Mouse (Mus musculus) kidney, postnatal 0 days (tissue): Measurements from ENCODE around the gene Dnph1. TPM values are rescaled to one million over a fixed set of nuclear protein-coding genes. Genes with fewer than 3 reads are reported as not detected.

Experiments used
- ATAC-seq: fragments of 200-750 bp; cut with Nextera tagmentation; replicated peaks from 2 replicates; pipeline ENCODE4 v1.8.0; 2017; ENCODE audit warnings: low read depth, moderate number of reproducible peaks, moderate TSS enrichment, moderate library complexity; ENCODE audit not compliant: low FRiP score
- DNase-seq: peaks from one replicate; pipeline ENCODE4 v3.0.0-alpha.2; 2016; ENCODE audit warnings: low spot score
- H3K27ac ChIP-seq: fragments of 300-500 bp; sonication (generic); 2 replicates; pipeline ENCODE4 v1.5.1; 2014; ENCODE audit warnings: mild to moderate bottlenecking
- H3K27me3 ChIP-seq: fragments of 300-500 bp; sonication (generic); 2 replicates; pipeline ENCODE4 v1.6.1; 2014; ENCODE audit warnings: low read length, mixed read lengths; ENCODE audit not compliant: insufficient read depth
- H3K36me3 ChIP-seq: fragments of 300-500 bp; sonication (generic); 2 replicates; pipeline ENCODE4 v1.6.1; 2014; ENCODE audit warnings: low read length, mixed read lengths; ENCODE audit not compliant: insufficient read depth
- H3K4me1 ChIP-seq: fragments of 300-500 bp; sonication (generic); replicated peaks from 2 replicates; pipeline ENCODE4 v1.6.1; 2014; ENCODE audit warnings: antibody characterized with exemption, low read length, mixed read lengths; ENCODE audit not compliant: insufficient read depth
- H3K4me2 ChIP-seq: fragments of 300-500 bp; sonication (generic); 2 replicates; pipeline ENCODE4 v1.6.1; 2014; ENCODE audit warnings: mild to moderate bottlenecking, low read length, moderate library complexity, mixed read lengths
- H3K4me3 ChIP-seq: fragments of 300-500 bp; sonication (generic); replicated peaks from 2 replicates; pipeline ENCODE4 v1.5.1; 2014; ENCODE audit warnings: low read depth, low read length
- H3K9ac ChIP-seq: fragments of 300-500 bp; sonication (generic); 2 replicates; pipeline ENCODE4 v1.6.1; 2014; ENCODE audit warnings: low read depth, low read length
- H3K9me3 ChIP-seq: fragments of 300-500 bp; sonication (generic); replicated peaks from 2 replicates; pipeline ENCODE4 v1.6.1; 2016; ENCODE audit warnings: low read length, inconsistent platforms, mixed read lengths
- CTCF ChIP-seq: IDR thresholded peaks from 2 replicates; pipeline ENCODE4 v1.5.1; 2016; ENCODE audit warnings: antibody characterized with exemption, low read depth, mild to moderate bottlenecking, moderate library complexity
- WGBS: fragments of 180-500 bp; shearing (Covaris S2); extraction: QIAGEN DNeasy Blood & Tissue Kit; methylation state at CpG from one replicate; pipeline ENCODE4 v1.1.7; 2014; 5-methylcytosine and 5-hydroxymethylcytosine counted together
- polyA plus RNA-seq: library from polyadenylated mRNA; unstranded; fragments of >200 nt; fragmentation: Nextera tagmentation; extraction: Ambion mirVana; gene quantifications from 2 replicates; pipeline ENCODE4 v1.2.1, GENCODE M21; 2015

Dnph1 gene
- polyA plus RNA-seq, 1 experiment from 2014 or later, result 31.8 TPM

- Histone ChIP-seq H3K27me3 (no peaks in the 10 kb centered on the region), H3K4me3 (no peak overlapping the region), H3K9ac (no peak overlapping the region), H3K4me1 (peaks cover 12% of the 10 kb centered on the region; the same call in 1 of the 2 replicates), H3K27ac (no peak overlapping the region), H3K4me2 (no peak overlapping the region), H3K36me3 (peaks cover 39% of the 10 kb centered on the region), H3K9me3 (no peaks in the 10 kb centered on the region)
- 25% methylated on average over 3 of the region's 3 CpGs for WGBS
- ATAC-seq (no peak), DNase-seq (no peak)
- no peak for TF ChIP-seq CTCF
These were observed 51.4 kb downstream of the Dnph1 start for GRCm38 (mm10) chr17:46547923-46548322.

GRCm38 (mm10) chr17:46548741-46549140 lies 52.2 kb downstream of the Dnph1 start:
- Histone ChIP-seq H3K36me3 (peaks cover 39% of the 10 kb centered on the region), H3K27me3 (no peaks in the 10 kb centered on the region), H3K9ac (no peak overlapping the region), H3K4me2 (no peak overlapping the region), H3K4me1 (peaks cover 20% of the 10 kb centered on the region), H3K4me3 (no peak overlapping the region), H3K9me3 (no peaks in the 10 kb centered on the region), H3K27ac (no peak overlapping the region)
- no peak for TF ChIP-seq CTCF
- ATAC-seq (no peak), DNase-seq (no peak)
- WGBS, result 57% methylated on average over 11 of the region's 11 CpGs

- ATAC-seq (peak; percentile 21; the same call in 1 of the 2 replicates), DNase-seq (peak; percentile 78)
- peaks cover 24% of the 10 kb centered on the region for H3K4me1 ChIP-seq
- no peak overlapping the region for H3K4me2 ChIP-seq
- H3K27me3 ChIP-seq, result no peaks in the 10 kb centered on the region
- 34% methylated on average over 8 of the region's 8 CpGs for WGBS
- peak; percentile 73 for TF ChIP-seq CTCF
- H3K4me3 ChIP-seq, result no peak overlapping the region
- no peak overlapping the region for H3K27ac ChIP-seq
- no peaks in the 10 kb centered on the region for H3K9me3 ChIP-seq
- H3K36me3 ChIP-seq, result peaks cover 39% of the 10 kb centered on the region
- no peak overlapping the region for H3K9ac ChIP-seq
These were observed 52.7 kb downstream of the Dnph1 start for GRCm38 (mm10) chr17:46549193-46549592.

Other genes starting within 250 kb of the Dnph1 start
- gene Polr1c, start 248.7 kb upstream of the Dnph1 start, polyA plus RNA-seq, result 73.5 and 79.4 TPM in 2 replicates
- gene Yipf3, start 248.6 kb upstream of the Dnph1 start, polyA plus RNA-seq, result 112 and 117 TPM in 2 replicates
- gene Lrrc73, start 243.2 kb upstream of the Dnph1 start, polyA plus RNA-seq, result 0.91 and 0.93 TPM in 2 replicates
- 28.2 and 28.4 TPM in 2 replicates for gene Tjap1, start 213.7 kb upstream of the Dnph1 start, polyA plus RNA-seq
- gene Dlk2, start 199.3 kb upstream of the Dnph1 start, polyA plus RNA-seq, result 0.55 and 0.88 TPM in 2 replicates
- 4.8 and 5.4 TPM in 2 replicates for gene Abcc10, start 168.4 kb upstream of the Dnph1 start, polyA plus RNA-seq
- 6.3 and 7.6 TPM in 2 replicates for gene Zfp318, start 113.0 kb upstream of the Dnph1 start, polyA plus RNA-seq
- 0.34 TPM in 2 replicates for gene Crip3, start 67.8 kb upstream of the Dnph1 start, polyA plus RNA-seq
- 1.6 and 1.9 TPM in 2 replicates for gene Slc22a7, start 58.3 kb upstream of the Dnph1 start, polyA plus RNA-seq
- gene Ttbk1, start 9.0 kb upstream of the Dnph1 start, polyA plus RNA-seq, result 0.10 and 0.11 TPM in 2 replicates
- gene Cul9, start 49.7 kb downstream of the Dnph1 start, polyA plus RNA-seq, result 6.0 and 6.5 TPM in 2 replicates
- 5.5 and 6.0 TPM in 2 replicates for gene Srf, start 59.5 kb downstream of the Dnph1 start, polyA plus RNA-seq
- 94.0 and 103 TPM in 2 replicates for gene Ptk7, start 132.8 kb downstream of the Dnph1 start, polyA plus RNA-seq
- gene Klc4, start 149.3 kb downstream of the Dnph1 start, polyA plus RNA-seq, result 47.6 and 50.4 TPM in 2 replicates
- gene Mrpl2, start 149.5 kb downstream of the Dnph1 start, polyA plus RNA-seq, result 144 and 157 TPM in 2 replicates
- 29.0 and 33.3 TPM in 2 replicates for gene Cul7, start 153.6 kb downstream of the Dnph1 start, polyA plus RNA-seq
- 44.4 and 47.2 TPM in 2 replicates for gene Rrp36, start 177.6 kb downstream of the Dnph1 start, polyA plus RNA-seq
- 131 and 135 TPM in 2 replicates for gene Mea1, start 182.1 kb downstream of the Dnph1 start, polyA plus RNA-seq
- gene Klhdc3, start 184.2 kb downstream of the Dnph1 start, polyA plus RNA-seq, result 104 and 114 TPM in 2 replicates
- 51.0 and 52.5 TPM in 2 replicates for gene Ppp2r5d, start 208.4 kb downstream of the Dnph1 start, polyA plus RNA-seq
- gene Pex6, start 214.8 kb downstream of the Dnph1 start, polyA plus RNA-seq, result 20.5 and 25.6 TPM in 2 replicates
- 9.0 and 10.6 TPM in 2 replicates for gene Gnmt, start 232.5 kb downstream of the Dnph1 start, polyA plus RNA-seq